Mouse (Mus musculus) bone marrow, adult 2 months (tissue): ENCODE measurements around the gene Mrgprd.

Experiments
- CTCF ChIP-seq: fragments of 200-500 bp; IDR thresholded peaks from 2 replicates; pipeline ENCODE4 v1.5.1; 2011; ENCODE audit warnings: low read length, control low read depth; ENCODE audit not compliant: control insufficient read depth, insufficient read depth
- POLR2A ChIP-seq: fragments of 200-500 bp; IDR thresholded peaks from 2 replicates; pipeline ENCODE4 v1.6.1; 2011; ENCODE audit warnings: low read depth, mild to moderate bottlenecking, control low read depth, low read length, borderline replicate concordance; ENCODE audit not compliant: control insufficient read depth

GRCm38 (mm10) chr7:145299562-145300320 lies 14.9 kb upstream of the Mrgprd start:
- TF ChIP-seq CTCF: no peak
- no peak for TF ChIP-seq POLR2A
